Mouse (Mus musculus) myocyte (in vitro differentiated cells): ENCODE results near the gene Micall2.

Source experiments
- CEBPB ChIP-seq: IDR thresholded peaks from 2 replicates; pipeline ENCODE4 v1.6.1; 2011; ENCODE audit warnings: mild to moderate bottlenecking, moderate library complexity; ENCODE audit not compliant: poor library complexity, insufficient read depth, severe bottlenecking
- E2F4 ChIP-seq: IDR thresholded peaks from one replicate; pipeline ENCODE4 v1.6.1; 2011; ENCODE audit warnings: mild to moderate bottlenecking, control low read depth, moderate library complexity; ENCODE audit not compliant: insufficient read depth
- MAX ChIP-seq: IDR thresholded peaks from one replicate; pipeline ENCODE4 v1.6.1; 2011; ENCODE audit warnings: low read depth, mild to moderate bottlenecking, control low read depth
- MYOG ChIP-seq, 3 experiments: IDR thresholded peaks; one replicate each; pipeline ENCODE4 v1.6.1; 2011; ENCODE audit warnings: control low read depth in 2 of 3, low read depth in 2 of 3, mild to moderate bottlenecking in 2 of 3; ENCODE audit not compliant: insufficient read length in 2 of 3, control insufficient read depth in 1 of 3, insufficient read depth in 1 of 3
- POLR2A ChIP-seq: IDR thresholded peaks from one replicate; pipeline ENCODE4 v1.6.1; 2011; ENCODE audit warnings: low read depth, mild to moderate bottlenecking, control low read depth, moderate library complexity; ENCODE audit not compliant: insufficient read length
- POLR2AphosphoS2 ChIP-seq: IDR thresholded peaks from one replicate; pipeline ENCODE4 v1.6.1; 2011; ENCODE audit warnings: low read depth, control low read depth; ENCODE audit not compliant: insufficient read length
- REST ChIP-seq: IDR thresholded peaks from one replicate; pipeline ENCODE4 v1.6.1; 2011; ENCODE audit warnings: mild to moderate bottlenecking, control low read depth, moderate library complexity; ENCODE audit not compliant: insufficient read depth, insufficient read length
- USF1 ChIP-seq: IDR thresholded peaks from one replicate; pipeline ENCODE4 v1.6.1; 2011; ENCODE audit warnings: low read depth, mild to moderate bottlenecking, control low read depth, moderate library complexity

- TF ChIP-seq POLR2A (no peak), USF1 (no peak), MAX (no peak), POLR2AphosphoS2 (no peak), REST (no peak), MYOG (IDR thresholded peaks at IDR 0.05; ENCODE audit: control insufficient read depth in 1 of 3, insufficient read depth in 1 of 3, insufficient read length in 2 of 3, low read depth in 2 of 3) (peak in 2 of 3 experiments; percentile 5 to 10), E2F4 (no peak), CEBPB (no peak)
These were observed 3.5 kb downstream of the Micall2 start for GRCm38 (mm10) chr5:139732634-139733107.
